Mouse (Mus musculus): ENCODE results near the gene Olfr825.
"Not testable (repeated sequence)": the region's sequence is repeated elsewhere in the genome, so short reads cannot be mapped to it uniquely, and the experiment has no call there.

Gene Olfr825

GRCm38 (mm10) chr10:130166666-130167065 lies at the start of gene Olfr825:
Olfr825 (minus strand) TSS chr10:130166766.
- no peak for DNase-seq

DNA sequence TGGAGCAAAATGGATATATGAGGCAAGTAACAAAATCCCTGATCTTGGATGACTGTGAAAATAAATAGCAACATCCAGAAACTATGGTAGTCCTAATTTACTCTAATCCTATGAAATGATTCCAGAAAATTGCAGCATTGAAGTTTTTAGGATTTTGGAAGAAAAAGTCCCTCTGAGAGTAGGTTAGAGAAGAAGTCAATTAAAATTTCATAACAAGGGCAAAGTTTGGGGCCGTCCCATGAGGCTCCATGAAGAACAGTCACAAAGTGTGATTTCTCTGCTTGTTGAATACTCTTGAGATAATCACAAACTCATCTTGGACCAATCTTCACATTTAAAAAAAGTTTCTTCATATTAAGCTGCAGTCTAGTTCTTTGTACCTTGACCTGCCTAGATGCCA lies 47.7 kb upstream of the Olfr825 start, which contains the start of gene Olfr827:
Gene Olfr827 (minus strand): TSS at position 101 of the 400 bp plus-strand sequence.
- DNase-seq, result no peak

GRCm38 (mm10) chr10:130184086-130184485 lies 17.5 kb upstream of the Olfr825 start, which contains the start of gene Olfr826:
Olfr826 (minus strand) TSS chr10:130184186.
- no peak for DNase-seq

- DNase-seq, result no peak
Measured at GRCm38 (mm10) chr10:130165196-130165595, 1.4 kb downstream of the Olfr825 start.

- no peak for DNase-seq
Measured at GRCm38 (mm10) chr10:130144121-130144520, 22.4 kb downstream of the Olfr825 start.

GRCm38 (mm10) chr10:130142481-130142880 lies 24.1 kb downstream of the Olfr825 start:
- not testable (repeated sequence) for DNase-seq

DNA sequence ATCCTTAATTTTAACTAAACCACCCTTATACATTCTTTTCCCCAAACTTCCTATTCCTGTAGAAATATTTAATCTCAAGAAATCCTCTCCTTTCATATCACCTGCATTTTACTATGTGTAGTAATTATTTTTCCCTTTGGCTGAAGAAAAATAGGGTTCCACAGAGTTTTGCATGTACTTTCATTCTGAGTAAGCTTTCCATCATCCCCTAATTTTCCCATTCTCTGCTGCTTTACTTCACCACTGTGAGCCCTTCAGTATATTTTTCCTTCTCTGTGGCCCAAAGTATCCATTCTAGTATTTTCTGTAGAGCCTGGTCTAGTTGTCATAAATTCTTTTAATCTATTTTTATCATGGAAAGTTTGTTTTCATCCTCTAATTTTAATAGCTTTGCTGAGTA lies 31.8 kb downstream of the Olfr825 start:
- no peak for DNase-seq

DNA sequence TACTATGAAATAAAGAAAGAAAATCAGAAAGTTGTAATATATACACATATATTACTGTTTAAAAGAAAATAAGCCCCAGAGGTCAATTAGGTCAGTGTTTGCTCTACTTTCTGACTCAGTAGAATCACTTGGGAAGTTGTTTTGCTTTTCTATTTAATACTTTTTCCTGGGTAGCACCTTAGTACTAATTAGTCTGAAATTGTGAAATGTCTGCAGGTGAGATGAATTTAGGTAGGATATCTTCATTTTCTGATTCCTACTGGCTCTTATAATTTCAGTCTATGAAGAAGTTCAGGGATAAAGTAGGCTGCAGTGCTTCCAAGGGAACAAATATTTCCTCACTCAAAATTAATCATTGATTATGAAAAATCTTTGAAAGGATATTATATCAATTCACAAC lies 36.7 kb downstream of the Olfr825 start, which contains the start of gene Olfr824:
Gene Olfr824 (minus strand): TSS at position 101 of the 400 bp plus-strand sequence.
- DNase-seq, result not testable (repeated sequence)

DNA sequence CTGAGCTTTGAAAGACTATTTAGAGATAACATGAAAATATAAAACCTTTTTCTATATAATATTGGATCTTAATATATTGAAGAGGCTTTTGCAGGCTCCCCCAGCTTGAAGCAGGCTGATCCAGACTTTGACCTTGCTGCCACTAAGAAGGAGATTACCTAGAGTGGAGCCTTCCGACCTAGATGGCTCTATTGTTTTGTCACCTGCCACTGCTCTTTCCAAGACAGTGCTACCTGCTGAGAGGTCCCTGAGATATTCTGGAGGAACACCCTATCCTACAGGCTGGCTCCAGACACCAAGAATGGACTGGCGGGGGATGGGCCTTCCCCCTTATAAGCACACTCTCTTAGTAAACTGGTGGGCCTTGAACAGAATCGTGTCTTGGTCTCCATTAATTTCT lies 50.5 kb downstream of the Olfr825 start:
- not testable (repeated sequence) for DNase-seq

- DNase-seq, result not testable (repeated sequence)
Measured at GRCm38 (mm10) chr10:130115283-130115682, 51.3 kb downstream of the Olfr825 start, which contains the start of gene Olfr823. Olfr823 (minus strand) TSS chr10:130115383.
